Mouse (Mus musculus): ENCODE measurements at regions not wholly inside any gene's neighbourhood (a gene's known extent, or its start where the extent isn't known, plus 50 kb on each side); places are given as distances from the start of the nearest gene placed in this dataset.

GRCm38 (mm10) chr9:78881307-78881790 is 266.0 kb downstream of the Cd109 start:
- no peak for DNase-seq (ENCODE audit: low read depth, low spot score)

- DNase-seq (ENCODE audit: low read depth, low spot score), result no peak
These were observed 287.9 kb downstream of the Cd109 start for GRCm38 (mm10) chr9:78903211-78903610.

GRCm38 (mm10) chr9:78917336-78917735 is 302.0 kb downstream of the Cd109 start:
- DNase-seq (ENCODE audit: low read depth, low spot score), result no peak

GRCm38 (mm10) chr9:78925977-78926593 is 310.7 kb downstream of the Cd109 start:
- no peak for DNase-seq (ENCODE audit: low read depth, low spot score)

GRCm38 (mm10) chr9:78941648-78942047 is 326.3 kb downstream of the Cd109 start:
- no peak for DNase-seq (ENCODE audit: low read depth, low spot score)

GRCm38 (mm10) chr9:78964813-78965212 is 349.5 kb downstream of the Cd109 start:
- DNase-seq (ENCODE audit: low read depth, low spot score), result no peak

GRCm38 (mm10) chr9:78965226-78965950 is 350.0 kb downstream of the Cd109 start:
- no peak for DNase-seq (ENCODE audit: low read depth, low spot score)

- no peak for DNase-seq (ENCODE audit: low read depth, low spot score)
These were observed 356.4 kb downstream of the Cd109 start for GRCm38 (mm10) chr9:78971731-78972130.

- no peak for DNase-seq (ENCODE audit: low read depth, low spot score)
These were observed 368.4 kb downstream of the Cd109 start for GRCm38 (mm10) chr9:78983734-78984133.

GRCm38 (mm10) chr9:78985184-78985864 is 370.0 kb downstream of the Cd109 start:
- DNase-seq (ENCODE audit: low read depth, low spot score), result no peak

GRCm38 (mm10) chr9:78991310-78991709 is 376.0 kb downstream of the Cd109 start:
- DNase-seq (ENCODE audit: low read depth, low spot score), result no peak

- no peak for DNase-seq (ENCODE audit: low read depth, low spot score)
These were observed 385.7 kb downstream of the Cd109 start for GRCm38 (mm10) chr9:79001081-79001480.

GRCm38 (mm10) chr9:79001930-79002329 is 386.6 kb downstream of the Cd109 start:
- DNase-seq (ENCODE audit: low read depth, low spot score), result no peak

- DNase-seq (ENCODE audit: low read depth, low spot score), result no peak
These were observed 389.1 kb downstream of the Cd109 start for GRCm38 (mm10) chr9:79004296-79004980.

GRCm38 (mm10) chr9:79022291-79022690 is 406.9 kb downstream of the Cd109 start:
- no peak for DNase-seq (ENCODE audit: low read depth, low spot score)

- DNase-seq (ENCODE audit: low read depth, low spot score), result no peak
These were observed 412.9 kb downstream of the Cd109 start for GRCm38 (mm10) chr9:79028234-79028633.

- no peak for DNase-seq (ENCODE audit: low read depth, low spot score)
These were observed 414.1 kb downstream of the Cd109 start for GRCm38 (mm10) chr9:79029456-79029855.

- DNase-seq (ENCODE audit: low read depth, low spot score), result no peak
These were observed 420.3 kb downstream of the Cd109 start for GRCm38 (mm10) chr9:79035677-79036076.

- no peak for DNase-seq (ENCODE audit: low read depth, low spot score)
These were observed 421.7 kb downstream of the Cd109 start for GRCm38 (mm10) chr9:79037054-79037453.

- no peak for DNase-seq (ENCODE audit: low read depth, low spot score)
These were observed 423.6 kb downstream of the Cd109 start for GRCm38 (mm10) chr9:79038971-79039370.

GRCm38 (mm10) chr9:79044344-79044743 is 429.0 kb downstream of the Cd109 start:
- no peak for DNase-seq (ENCODE audit: low read depth, low spot score)

GRCm38 (mm10) chr9:79045314-79045713 is 430.0 kb downstream of the Cd109 start:
- DNase-seq (ENCODE audit: low read depth, low spot score), result peak; percentile 10

Data from A20 (cell line).